Mouse (Mus musculus): Measurements from ENCODE around the gene P4hb. TPM values are rescaled to one million over a fixed set of nuclear protein-coding genes. Genes with fewer than 3 reads are reported as not detected.

Gene P4hb
- polyA plus RNA-seq (2014; fragmentation: Nextera tagmentation; extraction: Ambion mirVana) = 648 and 680 TPM in 2 replicates

GRCm38 (mm10) chr11:120572752-120573584 is at the start of gene P4hb:
Gene P4hb, minus strand, starts transcription at chr11:120573253.
- Histone ChIP-seq H3K27me3 (replicated peaks; ENCODE audit: control insufficient read depth, insufficient read depth, low read length) (no peaks in the 10 kb centered on the region), H3K4me2 (peak within 1 kb of the TSS; percentile 93), H3K4me1 (replicated peaks; ENCODE audit: control insufficient read depth, insufficient read depth, low read length) (peaks cover 29% of the 10 kb centered on the region), H3K9me3 (ENCODE audit: control insufficient read depth, low read length) (no peaks in the 10 kb centered on the region), H3K36me3 (ENCODE audit: control insufficient read depth, insufficient read depth, low read length) (peaks cover 34% of the 10 kb centered on the region), H3K4me3 (ENCODE audit: low read depth, low read length) (peak within 1 kb of the TSS; percentile 81), H3K9ac (ENCODE audit: low read depth, low read length) (peak within 1 kb of the TSS; percentile 97), H3K27ac (ENCODE audit: low read depth, low read length) (peak within 1 kb of the TSS; percentile 85)
- ATAC-seq (replicated peaks; ENCODE audit: low FRiP score) (peak; percentile 92), DNase-seq (ENCODE audit: low spot score) (peak; percentile 99)
- under 1% methylated on average over 93 of the region's 94 CpGs for WGBS

GRCm38 (mm10) chr11:120622805-120623204 is 49.8 kb upstream of the P4hb start:
- H3K4me1 ChIP-seq (replicated peaks; ENCODE audit: control insufficient read depth, insufficient read depth, low read length) = peaks cover 40% of the 10 kb centered on the region
- ATAC-seq (replicated peaks; ENCODE audit: low FRiP score) (no peak), DNase-seq (ENCODE audit: low spot score) (no peak)
- H3K4me3 ChIP-seq (ENCODE audit: low read depth, low read length) = no peak overlapping the region
- no peaks in the 10 kb centered on the region for H3K27me3 ChIP-seq (replicated peaks; ENCODE audit: control insufficient read depth, insufficient read depth, low read length)
- H3K36me3 ChIP-seq (ENCODE audit: control insufficient read depth, insufficient read depth, low read length) = peaks cover 38% of the 10 kb centered on the region
- H3K9ac ChIP-seq (ENCODE audit: low read depth, low read length) = no peak overlapping the region; the same call in 1 of the 2 replicates
- no peaks in the 10 kb centered on the region for H3K9me3 ChIP-seq (ENCODE audit: control insufficient read depth, low read length)
- 0 out of 2 replicates have a peak overlapping the region, but pooled peaks have one; percentile 3 for H3K4me2 ChIP-seq
- 93% methylated on average over 6 of the region's 6 CpGs for WGBS
- H3K27ac ChIP-seq (ENCODE audit: low read depth, low read length) = no peak overlapping the region

GRCm38 (mm10) chr11:120620195-120620594 is 47.1 kb upstream of the P4hb start:
- Histone ChIP-seq H3K4me2 (no peak overlapping the region), H3K4me1 (replicated peaks; ENCODE audit: control insufficient read depth, insufficient read depth, low read length) (peaks cover 35% of the 10 kb centered on the region), H3K4me3 (ENCODE audit: low read depth, low read length) (no peak overlapping the region), H3K9ac (ENCODE audit: low read depth, low read length) (no peak overlapping the region), H3K36me3 (ENCODE audit: control insufficient read depth, insufficient read depth, low read length) (peaks cover 41% of the 10 kb centered on the region), H3K27ac (ENCODE audit: low read depth, low read length) (no peak overlapping the region), H3K9me3 (ENCODE audit: control insufficient read depth, low read length) (no peaks in the 10 kb centered on the region), H3K27me3 (replicated peaks; ENCODE audit: control insufficient read depth, insufficient read depth, low read length) (no peaks in the 10 kb centered on the region)
- no peak for DNase-seq (ENCODE audit: low spot score)
- ATAC-seq (replicated peaks; ENCODE audit: low FRiP score) = no peak
- 93% methylated on average over 14 of the region's 14 CpGs for WGBS

- 91% methylated on average over 25 of the region's 25 CpGs for WGBS
- Histone ChIP-seq H3K9ac (ENCODE audit: low read depth, low read length) (no peak overlapping the region), H3K4me3 (ENCODE audit: low read depth, low read length) (peak overlapping the region; percentile 2; the same call in 1 of the 2 replicates), H3K27ac (ENCODE audit: low read depth, low read length) (peak overlapping the region; percentile 82), H3K4me2 (peak overlapping the region; percentile 88), H3K36me3 (ENCODE audit: control insufficient read depth, insufficient read depth, low read length) (peaks cover 44% of the 10 kb centered on the region), H3K27me3 (replicated peaks; ENCODE audit: control insufficient read depth, insufficient read depth, low read length) (no peaks in the 10 kb centered on the region), H3K4me1 (replicated peaks; ENCODE audit: control insufficient read depth, insufficient read depth, low read length) (peaks cover 29% of the 10 kb centered on the region), H3K9me3 (ENCODE audit: control insufficient read depth, low read length) (no peaks in the 10 kb centered on the region)
- DNase-seq (ENCODE audit: low spot score) = no peak
- ATAC-seq (replicated peaks; ENCODE audit: low FRiP score) = no peak
Observed at GRCm38 (mm10) chr11:120618619-120619535, 45.8 kb upstream of the P4hb start.

GRCm38 (mm10) chr11:120617519-120618112 is 44.6 kb upstream of the P4hb start, which contains the start of gene Pcyt2:
Gene Pcyt2, minus strand, starts transcription at chr11:120617936.
- peak; percentile 95 for ATAC-seq (replicated peaks; ENCODE audit: low FRiP score)
- under 1% methylated on average over 56 of the region's 56 CpGs for WGBS
- DNase-seq (ENCODE audit: low spot score) = peak; percentile 93
- Histone ChIP-seq H3K9ac (ENCODE audit: low read depth, low read length) (peak within 1 kb of the TSS; percentile 86), H3K4me2 (peak within 1 kb of the TSS; percentile 88), H3K27ac (ENCODE audit: low read depth, low read length) (peak within 1 kb of the TSS; percentile 82), H3K27me3 (replicated peaks; ENCODE audit: control insufficient read depth, insufficient read depth, low read length) (no peaks in the 10 kb centered on the region), H3K9me3 (ENCODE audit: control insufficient read depth, low read length) (no peaks in the 10 kb centered on the region), H3K36me3 (ENCODE audit: control insufficient read depth, insufficient read depth, low read length) (peaks cover 45% of the 10 kb centered on the region), H3K4me3 (ENCODE audit: low read depth, low read length) (peak within 1 kb of the TSS; percentile 74), H3K4me1 (replicated peaks; ENCODE audit: control insufficient read depth, insufficient read depth, low read length) (peaks cover 23% of the 10 kb centered on the region)

- WGBS = 35% methylated on average over 4 of the region's 4 CpGs
- peak; percentile 9; the same call in 1 of the 2 replicates for ATAC-seq (replicated peaks; ENCODE audit: low FRiP score)
- Histone ChIP-seq H3K9ac (ENCODE audit: low read depth, low read length) (peak overlapping the region; percentile 86), H3K4me1 (replicated peaks; ENCODE audit: control insufficient read depth, insufficient read depth, low read length) (peaks cover 23% of the 10 kb centered on the region), H3K4me2 (peak overlapping the region; percentile 88), H3K9me3 (ENCODE audit: control insufficient read depth, low read length) (no peaks in the 10 kb centered on the region), H3K36me3 (ENCODE audit: control insufficient read depth, insufficient read depth, low read length) (peaks cover 50% of the 10 kb centered on the region), H3K27me3 (replicated peaks; ENCODE audit: control insufficient read depth, insufficient read depth, low read length) (no peaks in the 10 kb centered on the region), H3K4me3 (ENCODE audit: low read depth, low read length) (peak overlapping the region; percentile 74), H3K27ac (ENCODE audit: low read depth, low read length) (peak overlapping the region; percentile 82)
- no peak for DNase-seq (ENCODE audit: low spot score)
Observed at GRCm38 (mm10) chr11:120616617-120617294, 43.7 kb upstream of the P4hb start.

- Histone ChIP-seq H3K36me3 (ENCODE audit: control insufficient read depth, insufficient read depth, low read length) (peaks cover 53% of the 10 kb centered on the region), H3K4me2 (peak overlapping the region; percentile 88), H3K27me3 (replicated peaks; ENCODE audit: control insufficient read depth, insufficient read depth, low read length) (no peaks in the 10 kb centered on the region), H3K9ac (ENCODE audit: low read depth, low read length) (no peak overlapping the region; the same call in 1 of the 2 replicates), H3K27ac (ENCODE audit: low read depth, low read length) (no peak overlapping the region), H3K4me3 (ENCODE audit: low read depth, low read length) (0 out of 2 replicates have a peak overlapping the region, but pooled peaks have one; percentile 4), H3K9me3 (ENCODE audit: control insufficient read depth, low read length) (no peaks in the 10 kb centered on the region), H3K4me1 (replicated peaks; ENCODE audit: control insufficient read depth, insufficient read depth, low read length) (peaks cover 23% of the 10 kb centered on the region)
- WGBS = 91% methylated on average over 11 of the region's 11 CpGs
- ATAC-seq (replicated peaks; ENCODE audit: low FRiP score) (no peak), DNase-seq (ENCODE audit: low spot score) (no peak)
Observed at GRCm38 (mm10) chr11:120615606-120616203, 42.7 kb upstream of the P4hb start.
